Mouse (Mus musculus): ENCODE data around the gene B3gnt9. TPM values are rescaled to one million over a fixed set of nuclear protein-coding genes. Genes with fewer than 3 reads are reported as not detected.
"Not testable (repeated sequence)": the region's sequence is repeated elsewhere in the genome, so short reads cannot be mapped to it uniquely, and the experiment has no call there.

B3gnt9 gene
- polyA plus RNA-seq, 1 experiment = 11.6 TPM

- 83% methylated on average over 1 of the region's 1 CpGs for WGBS
- no peak for TF ChIP-seq CTCF (IDR thresholded peaks at IDR 0.05; ENCODE audit: borderline replicate concordance, control insufficient read depth, extremely low read depth, insufficient read depth, low read length, poor library complexity)
- TF ChIP-seq POLR2A (IDR thresholded peaks at IDR 0.05; ENCODE audit: control insufficient read depth, extremely low read depth, insufficient read depth, low read length, poor library complexity) = no peak
- H3K36me3 ChIP-seq (ENCODE audit: control insufficient read depth, insufficient read depth, low read length) = peaks cover 31% of the 10 kb centered on the region
- no peak for DNase-seq
- no peak overlapping the region for H3K27ac ChIP-seq (ENCODE audit: control insufficient read depth, insufficient read depth, low read length)
- no peak overlapping the region for H3K4me3 ChIP-seq (ENCODE audit: control insufficient read depth, insufficient read depth, low read length)
- peaks cover 4% of the 10 kb centered on the region for H3K4me1 ChIP-seq (replicated peaks; ENCODE audit: control insufficient read depth, insufficient read depth, low read length)
- H3K27me3 ChIP-seq (ENCODE audit: control insufficient read depth, insufficient read depth, low read length) = no peaks in the 10 kb centered on the region
Observed at GRCm38 (mm10) chr8:105235206-105235605, 19.7 kb downstream of the B3gnt9 start.

- Histone ChIP-seq H3K27ac (ENCODE audit: control insufficient read depth, insufficient read depth, low read length) (no peak overlapping the region), H3K27me3 (ENCODE audit: control insufficient read depth, insufficient read depth, low read length) (no peaks in the 10 kb centered on the region), H3K4me3 (ENCODE audit: control insufficient read depth, insufficient read depth, low read length) (no peak overlapping the region), H3K4me1 (replicated peaks; ENCODE audit: control insufficient read depth, insufficient read depth, low read length) (peaks cover 4% of the 10 kb centered on the region), H3K36me3 (ENCODE audit: control insufficient read depth, insufficient read depth, low read length) (peaks cover 12% of the 10 kb centered on the region)
- 87% methylated on average over 1 of the region's 1 CpGs for WGBS
- DNase-seq = no peak
- no peak for TF ChIP-seq POLR2A (IDR thresholded peaks at IDR 0.05; ENCODE audit: control insufficient read depth, extremely low read depth, insufficient read depth, low read length, poor library complexity)
- TF ChIP-seq CTCF (IDR thresholded peaks at IDR 0.05; ENCODE audit: borderline replicate concordance, control insufficient read depth, extremely low read depth, insufficient read depth, low read length, poor library complexity) = no peak
Observed at GRCm38 (mm10) chr8:105233126-105233935, 21.6 kb downstream of the B3gnt9 start.

GRCm38 (mm10) chr8:105232321-105232693 lies 22.6 kb downstream of the B3gnt9 start:
- not testable (repeated sequence) for DNase-seq; H3K4me1 ChIP-seq (replicated peaks; ENCODE audit: control insufficient read depth, insufficient read depth, low read length); H3K27me3 ChIP-seq (ENCODE audit: control insufficient read depth, insufficient read depth, low read length); H3K27ac ChIP-seq (ENCODE audit: control insufficient read depth, insufficient read depth, low read length); H3K4me3 ChIP-seq (ENCODE audit: control insufficient read depth, insufficient read depth, low read length)
- WGBS = 97% methylated on average over 4 of the region's 4 CpGs
- peaks cover 12% of the 10 kb centered on the region for H3K36me3 ChIP-seq (ENCODE audit: control insufficient read depth, insufficient read depth, low read length)

GRCm38 (mm10) chr8:105231503-105232320 lies 23.2 kb downstream of the B3gnt9 start:
- 68% methylated on average over 12 of the region's 12 CpGs for WGBS
- TF ChIP-seq CTCF (IDR thresholded peaks at IDR 0.05; ENCODE audit: borderline replicate concordance, control insufficient read depth, extremely low read depth, insufficient read depth, low read length, poor library complexity) (no peak), POLR2A (IDR thresholded peaks at IDR 0.05; ENCODE audit: control insufficient read depth, extremely low read depth, insufficient read depth, low read length, poor library complexity) (no peak)
- Histone ChIP-seq H3K27me3 (ENCODE audit: control insufficient read depth, insufficient read depth, low read length) (no peaks in the 10 kb centered on the region), H3K4me3 (ENCODE audit: control insufficient read depth, insufficient read depth, low read length) (no peak overlapping the region), H3K27ac (ENCODE audit: control insufficient read depth, insufficient read depth, low read length) (no peak overlapping the region), H3K36me3 (ENCODE audit: control insufficient read depth, insufficient read depth, low read length) (peaks cover 12% of the 10 kb centered on the region), H3K4me1 (replicated peaks; ENCODE audit: control insufficient read depth, insufficient read depth, low read length) (peaks cover 4% of the 10 kb centered on the region)
- DNase-seq = no peak

- 21% methylated on average over 6 of the region's 6 CpGs for WGBS
- no peaks in the 10 kb centered on the region for H3K36me3 ChIP-seq (ENCODE audit: control insufficient read depth, insufficient read depth, low read length)
- no peak overlapping the region for H3K4me3 ChIP-seq (ENCODE audit: control insufficient read depth, insufficient read depth, low read length)
- TF ChIP-seq CTCF (IDR thresholded peaks at IDR 0.05; ENCODE audit: borderline replicate concordance, control insufficient read depth, extremely low read depth, insufficient read depth, low read length, poor library complexity) = no peak
- TF ChIP-seq POLR2A (IDR thresholded peaks at IDR 0.05; ENCODE audit: control insufficient read depth, extremely low read depth, insufficient read depth, low read length, poor library complexity) = no peak
- no peak for DNase-seq
- no peaks in the 10 kb centered on the region for H3K27me3 ChIP-seq (ENCODE audit: control insufficient read depth, insufficient read depth, low read length)
- no peak overlapping the region for H3K27ac ChIP-seq (ENCODE audit: control insufficient read depth, insufficient read depth, low read length)
- H3K4me1 ChIP-seq (replicated peaks; ENCODE audit: control insufficient read depth, insufficient read depth, low read length) = peaks cover 6% of the 10 kb centered on the region
Observed at GRCm38 (mm10) chr8:105225917-105226316, 29.0 kb downstream of the B3gnt9 start.

- no peak for DNase-seq
- H3K36me3 ChIP-seq (ENCODE audit: control insufficient read depth, insufficient read depth, low read length) = no peaks in the 10 kb centered on the region
- peaks cover 6% of the 10 kb centered on the region for H3K4me1 ChIP-seq (replicated peaks; ENCODE audit: control insufficient read depth, insufficient read depth, low read length)
- H3K27me3 ChIP-seq (ENCODE audit: control insufficient read depth, insufficient read depth, low read length) = no peaks in the 10 kb centered on the region
- peak overlapping the region; percentile 60 for H3K4me3 ChIP-seq (ENCODE audit: control insufficient read depth, insufficient read depth, low read length)
- under 1% methylated on average over 27 of the region's 27 CpGs for WGBS
- H3K27ac ChIP-seq (ENCODE audit: control insufficient read depth, insufficient read depth, low read length) = no peak overlapping the region
- TF ChIP-seq CTCF (IDR thresholded peaks at IDR 0.05; ENCODE audit: borderline replicate concordance, control insufficient read depth, extremely low read depth, insufficient read depth, low read length, poor library complexity) = 0 out of 2 replicates have a peak, but pooled peaks have one; percentile 8
- TF ChIP-seq POLR2A (IDR thresholded peaks at IDR 0.05; ENCODE audit: control insufficient read depth, extremely low read depth, insufficient read depth, low read length, poor library complexity) = no peak
Observed at GRCm38 (mm10) chr8:105225272-105225593, 29.7 kb downstream of the B3gnt9 start.

Measured in thymus, adult 2 months (tissue).